Mouse (Mus musculus): ENCODE data around the gene Tead4.
"Not testable (repeated sequence)": the region's sequence is repeated elsewhere in the genome, so short reads cannot be mapped to it uniquely, and the experiment has no call there.

Gene Tead4

GRCm38 (mm10) chr6:128300134-128301001 lies at the start of gene Tead4:
TSS of gene Tead4 (minus strand) at chr6:128300823.
- peak in 1 of 2 experiments; percentile 22 for DNase-seq (ENCODE audit: low spot score in 2 of 2)

DNA sequence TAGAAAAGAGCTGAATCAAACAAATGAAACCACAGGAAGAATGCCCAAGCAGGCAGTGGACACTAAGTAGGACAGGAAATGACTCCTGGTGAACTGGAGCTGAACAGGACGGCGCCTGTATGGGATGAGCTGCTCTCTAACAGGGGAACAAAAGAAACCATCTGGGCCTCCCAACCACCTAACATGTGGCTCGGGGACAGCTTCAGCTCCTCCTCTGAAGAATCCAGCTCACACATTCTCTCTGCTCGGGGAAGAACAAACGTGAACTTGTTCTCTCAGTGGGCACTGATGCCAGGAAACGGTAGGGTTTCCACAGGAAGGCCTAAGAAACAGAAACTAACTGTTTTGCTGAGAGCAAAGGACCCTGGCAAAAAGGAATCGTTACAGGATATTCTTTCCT lies 49.1 kb upstream of the Tead4 start:
- DNase-seq (ENCODE audit: low spot score in 2 of 2): peak; percentile 32 to 45

- DNase-seq (ENCODE audit: low spot score in 2 of 2): no peak
Observed at GRCm38 (mm10) chr6:128346782-128347181, 46.2 kb upstream of the Tead4 start.

- no peak for DNase-seq (ENCODE audit: low spot score in 2 of 2)
Observed at GRCm38 (mm10) chr6:128345623-128346022, 45.0 kb upstream of the Tead4 start.

DNA sequence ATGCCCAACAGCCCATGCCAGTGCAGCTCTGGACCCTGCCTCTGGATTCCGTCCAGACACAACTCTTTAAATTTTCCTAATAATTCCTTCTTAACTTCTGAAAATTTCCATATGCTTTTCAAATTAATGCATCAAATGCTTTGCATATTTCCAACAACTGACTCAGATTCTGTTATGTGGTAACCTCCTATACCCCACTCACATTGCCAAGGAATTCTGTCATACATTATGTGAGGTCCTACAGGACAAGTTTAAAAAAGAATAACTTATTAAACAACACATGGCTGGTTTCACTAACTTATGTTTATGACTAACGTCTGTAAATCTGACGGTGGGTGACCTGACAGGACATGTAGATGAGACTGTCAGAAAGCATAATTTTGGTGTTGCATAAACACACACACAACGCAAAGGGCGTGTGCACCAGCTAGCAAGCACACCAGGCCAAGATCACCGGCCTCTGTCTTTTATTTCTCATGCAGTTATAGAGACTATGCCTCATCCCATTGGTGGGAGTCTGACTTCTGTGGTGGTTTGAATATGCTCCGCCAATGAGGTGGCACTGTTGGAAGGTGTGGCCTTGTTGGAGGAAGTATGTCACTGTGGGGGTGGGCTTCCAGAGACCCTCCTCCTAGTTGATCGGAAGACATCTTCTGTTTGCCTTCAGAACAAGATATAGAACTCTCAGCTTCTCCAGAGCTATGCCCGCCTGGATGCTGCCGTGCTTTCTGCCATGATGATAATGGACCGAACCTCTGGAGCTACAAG lies 41.5 kb upstream of the Tead4 start:
- no peak for DNase-seq (ENCODE audit: low spot score in 2 of 2)

GRCm38 (mm10) chr6:128338876-128339275 lies 38.3 kb upstream of the Tead4 start:
- no peak for DNase-seq (ENCODE audit: low spot score in 2 of 2)

GRCm38 (mm10) chr6:128337467-128337866 lies 36.8 kb upstream of the Tead4 start:
- DNase-seq (ENCODE audit: low spot score in 2 of 2): no peak

GRCm38 (mm10) chr6:128334397-128335124 lies 33.9 kb upstream of the Tead4 start:
- DNase-seq (ENCODE audit: low spot score in 2 of 2): peak in 1 of 2 experiments; percentile 67

GRCm38 (mm10) chr6:128318317-128318716 lies 17.7 kb upstream of the Tead4 start:
- DNase-seq (ENCODE audit: low spot score in 2 of 2): peak in 1 of 2 experiments; percentile 55

- no peak for DNase-seq (ENCODE audit: low spot score in 2 of 2)
Observed at GRCm38 (mm10) chr6:128315597-128315996, 15.0 kb upstream of the Tead4 start.

- DNase-seq (ENCODE audit: low spot score in 2 of 2): no peak
Observed at GRCm38 (mm10) chr6:128314796-128315195, 14.2 kb upstream of the Tead4 start.

- no peak for DNase-seq (ENCODE audit: low spot score in 2 of 2)
Observed at GRCm38 (mm10) chr6:128308311-128308710, 7.7 kb upstream of the Tead4 start.

- no peak for DNase-seq (ENCODE audit: low spot score in 2 of 2)
Observed at GRCm38 (mm10) chr6:128304801-128305200, 4.2 kb upstream of the Tead4 start.

DNA sequence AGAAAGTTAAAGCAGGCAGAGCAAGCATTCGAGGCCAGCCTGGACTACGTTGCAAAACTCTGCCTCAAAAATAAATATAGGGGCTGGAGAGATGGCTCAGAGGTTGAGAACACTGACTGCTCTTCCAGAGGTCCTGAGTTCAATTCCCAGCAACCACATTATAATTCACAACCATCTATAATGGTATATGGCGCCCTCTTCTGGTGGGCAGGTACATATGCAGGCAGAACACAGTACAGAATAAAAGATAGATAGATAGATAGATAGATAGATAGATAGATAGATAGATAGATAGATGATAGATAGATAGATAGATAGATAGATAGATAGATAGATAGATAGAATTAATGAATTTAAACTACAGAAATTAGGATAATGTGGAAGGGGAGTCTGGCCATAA lies 2.0 kb upstream of the Tead4 start:
- not testable (repeated sequence) for DNase-seq (ENCODE audit: low spot score in 2 of 2)

DNA sequence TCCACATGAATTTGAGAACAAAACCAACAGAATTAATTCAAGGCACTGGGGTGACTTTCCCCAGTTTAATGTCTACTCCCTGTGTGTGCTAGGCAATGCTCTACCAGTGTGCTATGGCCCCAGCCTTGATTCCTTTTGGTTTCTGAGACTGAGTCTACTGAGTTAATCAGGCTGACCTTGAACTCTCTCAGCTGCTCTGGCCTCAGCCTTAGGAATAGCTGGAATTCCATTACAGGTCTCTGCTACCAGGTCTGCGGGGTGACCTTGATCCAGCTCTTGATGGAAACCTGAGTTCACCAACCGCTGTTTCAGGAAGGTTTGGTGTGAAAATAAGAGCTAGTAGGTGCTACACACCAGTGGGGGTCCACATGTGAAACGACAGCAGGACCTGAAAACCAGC lies 1.3 kb upstream of the Tead4 start:
- no peak for DNase-seq (ENCODE audit: low spot score in 2 of 2)

DNA sequence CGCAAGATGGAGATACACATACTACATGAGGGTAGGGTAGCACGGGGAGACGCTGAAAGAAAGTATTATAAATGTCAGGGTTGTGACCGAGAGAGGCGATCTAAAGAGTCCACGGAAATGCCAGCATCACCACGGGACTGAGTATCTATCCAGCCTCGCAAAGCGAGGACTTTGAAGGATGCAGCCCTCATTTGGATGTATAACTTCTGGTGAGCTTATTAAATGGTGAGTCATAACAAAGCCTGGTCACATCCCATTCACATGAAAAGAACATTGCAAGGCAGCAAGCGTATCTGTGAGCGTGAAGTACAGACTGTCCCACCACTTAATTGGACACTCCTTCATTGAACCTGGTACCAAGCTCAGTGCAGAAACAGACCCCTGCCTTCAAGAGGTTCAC lies 835 bp upstream of the Tead4 start:
- DNase-seq (ENCODE audit: low spot score in 2 of 2): no peak

DNA sequence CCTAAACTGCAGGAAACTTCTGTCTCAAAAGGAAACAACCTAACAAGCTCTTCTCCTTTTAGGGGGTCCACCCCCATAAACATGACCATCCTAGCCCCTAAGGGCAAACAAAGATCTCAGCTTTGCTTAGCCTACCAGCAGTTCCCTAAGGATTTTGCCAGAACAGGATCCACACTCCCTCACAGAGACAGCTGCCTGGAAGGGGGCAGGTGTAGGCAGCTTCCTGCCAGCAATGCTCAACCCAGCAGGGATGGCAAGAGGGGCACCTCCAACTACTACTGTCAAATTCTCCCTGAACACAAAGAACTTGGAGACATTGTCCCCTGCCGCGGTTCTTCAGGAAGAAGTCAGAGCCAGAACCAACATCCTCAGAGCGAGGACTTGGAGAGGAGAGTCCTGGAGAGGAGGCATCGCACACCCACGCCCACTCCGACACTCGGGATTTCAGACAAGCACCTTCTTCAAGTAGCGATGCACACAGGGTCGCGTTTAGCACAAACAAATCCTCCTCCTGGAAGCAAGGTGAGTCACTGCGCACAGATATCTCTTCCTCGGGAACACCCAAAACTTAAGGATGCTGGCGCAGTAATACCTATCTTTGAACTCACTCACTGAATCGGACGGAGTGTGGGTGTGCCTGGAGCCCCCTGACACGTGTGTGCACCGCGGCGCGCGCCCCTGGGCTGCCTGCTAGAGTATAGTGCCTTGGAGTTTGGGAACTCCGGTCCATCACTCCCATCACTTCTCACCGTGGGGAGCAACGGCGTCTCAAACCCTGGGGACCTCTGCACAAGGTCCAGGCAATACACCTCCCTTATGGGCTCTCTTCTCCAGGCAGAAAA lies 1.1 kb downstream of the Tead4 start:
- no peak for DNase-seq (ENCODE audit: low spot score in 2 of 2)

DNA sequence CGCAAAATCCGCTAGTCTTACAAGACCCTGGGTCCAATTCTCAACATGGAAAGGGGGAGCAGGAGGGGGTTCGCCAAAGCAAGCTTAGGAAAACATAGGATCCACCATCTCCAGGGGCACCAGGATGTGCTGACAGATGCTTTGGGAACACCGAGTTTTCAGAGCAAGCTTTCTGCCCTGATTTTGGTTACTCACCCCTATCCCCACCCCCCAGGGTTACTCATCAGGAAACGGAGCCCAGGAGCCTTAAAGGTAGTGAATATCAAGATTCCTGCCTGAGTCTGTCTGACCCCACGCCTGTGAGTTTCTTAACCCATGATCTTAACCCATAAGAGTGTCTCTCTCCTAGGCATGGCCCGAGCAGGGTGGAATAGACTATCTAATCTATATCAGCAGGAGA lies 2.4 kb downstream of the Tead4 start:
- DNase-seq (ENCODE audit: low spot score in 2 of 2): no peak

DNA sequence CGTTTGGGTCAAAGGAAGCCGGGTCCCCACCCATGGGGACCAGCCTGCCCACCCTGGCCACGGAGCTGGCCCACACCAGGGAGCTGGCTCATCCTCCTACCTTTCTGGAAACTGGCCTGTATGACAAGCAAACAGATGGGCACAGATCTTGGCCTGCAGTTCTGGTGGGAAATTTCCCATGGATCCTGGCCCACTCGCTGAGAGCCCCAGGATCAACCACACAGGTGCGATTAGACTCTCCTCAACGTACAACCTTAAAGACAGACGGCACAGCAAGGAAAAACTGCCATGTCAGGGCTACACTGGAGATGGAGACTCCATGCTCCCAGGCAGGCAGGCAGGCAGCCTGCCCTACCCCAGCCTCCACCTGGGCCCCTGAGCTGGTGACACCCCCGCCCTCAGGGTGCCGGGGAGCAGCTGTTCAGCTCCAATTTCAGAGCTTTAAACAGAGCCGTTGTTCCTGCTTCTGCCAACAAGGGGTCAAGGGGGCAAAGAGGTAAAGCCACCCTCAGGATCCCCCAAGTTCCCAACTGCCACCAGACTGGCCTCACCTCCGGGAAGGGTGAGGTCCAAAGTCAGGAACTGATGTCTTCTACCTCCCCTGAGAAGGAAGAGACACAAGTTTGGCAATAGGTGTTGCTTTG lies 3.8 kb downstream of the Tead4 start:
- no peak for DNase-seq (ENCODE audit: low spot score in 2 of 2)

GRCm38 (mm10) chr6:128295876-128296749 lies 4.5 kb downstream of the Tead4 start:
- DNase-seq (ENCODE audit: low spot score in 2 of 2): peak; percentile 20 to 24

Measured in frontal cortex, postnatal 10 days (tissue).